Comparison of ENCODE assay signal across 10 mouse cellular contexts in genomic region chr10:99161987-99162582, GRCm38 (mm10). TPM values are rescaled to one million over a fixed set of nuclear protein-coding genes. Genes with fewer than 3 reads are reported as not detected.
DNase-seq lines count a peak whose midpoint lies in the region; ATAC-seq and TF ChIP-seq lines count a peak whose summit lies in the region.
"Had no signal": no experiment of that assay in that cellular context is flagged by ENCODE, and none has a peak within 500 bp of the region (broad histone marks: within the 10 kb centered on the region; RNA-seq: fewer than 3 reads in every experiment).

No protein-coding gene starts in this region.

- no peaks in the 10 kb centered on the region for H3K27me3 ChIP-seq in heart, embryonic 12.5 days (replicated peaks)
- H3K27me3 ChIP-seq in G1E (ENCODE audit: insufficient read depth, low read length): no peaks in the 10 kb centered on the region
- H3K27me3 ChIP-seq in embryonic facial prominence, embryonic 11.5 days (ENCODE audit: control insufficient read depth, insufficient read depth, low read length): no peaks in the 10 kb centered on the region
- no peaks in the 10 kb centered on the region for H3K27me3 ChIP-seq in limb, embryonic 11.5 days (ENCODE audit: control insufficient read depth, insufficient read depth, low read length)
- H3K27me3 ChIP-seq in small intestine, adult 2 months (ENCODE audit: control insufficient read depth, insufficient read depth, low read length): no peaks in the 10 kb centered on the region

- 0 out of 2 replicates have a peak, but pooled peaks cover 3% of the 10 kb centered on the region for H3K9me3 ChIP-seq in heart, embryonic 12.5 days (replicated peaks)
- H3K9me3 ChIP-seq in G1E (replicated peaks): no peaks in the 10 kb centered on the region
- no peaks in the 10 kb centered on the region for H3K9me3 ChIP-seq in embryonic facial prominence, embryonic 11.5 days (replicated peaks; ENCODE audit: control insufficient read depth, low read length)
- no peaks in the 10 kb centered on the region for H3K9me3 ChIP-seq in limb, embryonic 11.5 days (ENCODE audit: control insufficient read depth, low read length)

- WGBS in heart, embryonic 12.5 days: 41% methylated on average over 8 of the region's 8 CpGs
- 41% methylated on average over 8 of the region's 8 CpGs for WGBS in embryonic facial prominence, embryonic 11.5 days
- WGBS in limb, embryonic 11.5 days: 38% methylated on average over 8 of the region's 8 CpGs
- WGBS in small intestine, adult 2 months: 51% methylated on average over 8 of the region's 8 CpGs

- no peak overlapping the region for H3K27ac ChIP-seq in heart, embryonic 12.5 days (ENCODE audit: poor library complexity, severe bottlenecking)
- no peak overlapping the region for H3K27ac ChIP-seq in embryonic facial prominence, embryonic 11.5 days (replicated peaks; ENCODE audit: low read depth, low read length)
- no peak overlapping the region for H3K27ac ChIP-seq in limb, embryonic 11.5 days (replicated peaks; ENCODE audit: low read depth, low read length)
- H3K27ac ChIP-seq in small intestine, adult 2 months (ENCODE audit: insufficient read depth, low read depth, low read length): no peak overlapping the region

- H3K9ac ChIP-seq in heart, embryonic 12.5 days: no peak overlapping the region
- no peak overlapping the region for H3K9ac ChIP-seq in embryonic facial prominence, embryonic 11.5 days (replicated peaks; ENCODE audit: low read length)
- H3K9ac ChIP-seq in limb, embryonic 11.5 days (ENCODE audit: low read length): no peak overlapping the region

- no peak overlapping the region for H3K4me3 ChIP-seq in heart, embryonic 12.5 days
- H3K4me3 ChIP-seq in G1E (ENCODE audit: low read depth, low read length): no peak overlapping the region
- no peak overlapping the region for H3K4me3 ChIP-seq in embryonic facial prominence, embryonic 11.5 days (ENCODE audit: low read depth, low read length)
- no peak overlapping the region for H3K4me3 ChIP-seq in limb, embryonic 11.5 days (ENCODE audit: low read depth, low read length)
- H3K4me3 ChIP-seq in small intestine, adult 2 months (ENCODE audit: low read depth, low read length): no peak overlapping the region
- H3K4me3 ChIP-seq: erythroblast, embryonic 14.5 days had no signal

- no peak overlapping the region for H3K4me2 ChIP-seq in heart, embryonic 12.5 days
- H3K4me2 ChIP-seq in embryonic facial prominence, embryonic 11.5 days (ENCODE audit: low read depth, low read length): no peak overlapping the region
- no peak overlapping the region for H3K4me2 ChIP-seq in limb, embryonic 11.5 days (ENCODE audit: low read depth, severe bottlenecking)

- DNase-seq in heart, adult 8-10 months (ENCODE audit: low spot score): no peak
- DNase-seq in 416B (ENCODE audit: low read depth): peak; percentile 73
- DNase-seq in G1E (ENCODE audit: low spot score): peak; percentile 6
- peak; percentile 82 for DNase-seq in embryonic facial prominence, embryonic 11.5 days (ENCODE audit: low spot score)
- peak; percentile 58 for DNase-seq in limb, embryonic 11.5 days (ENCODE audit: low spot score)
- no peak for DNase-seq in gastrocnemius, postnatal 4 days (ENCODE audit: low spot score in 2 of 2)

- peak; percentile 22; the same call in 1 of the 2 replicates for ATAC-seq in heart, embryonic 12.5 days (ENCODE audit: insufficient number of reproducible peaks, low FRiP score)
- ATAC-seq in G1E (ENCODE audit: extremely low read depth, insufficient number of reproducible peaks, low FRiP score, poor library complexity, severe bottlenecking): no peak; the same call in 1 of the 2 replicates
- ATAC-seq in embryonic facial prominence, embryonic 11.5 days (replicated peaks; ENCODE audit: insufficient number of reproducible peaks, low FRiP score, low TSS enrichment, low read depth): 0 out of 2 replicates have a peak, but pooled peaks have one; percentile 31
- no peak for ATAC-seq in limb, embryonic 11.5 days (ENCODE audit: insufficient number of reproducible peaks, low FRiP score, low TSS enrichment, low read depth)

- peaks cover 4% of the 10 kb centered on the region; the same call in 1 of the 2 replicates for H3K36me3 ChIP-seq in heart, embryonic 12.5 days
- peaks cover 18% of the 10 kb centered on the region for H3K36me3 ChIP-seq in G1E (replicated peaks)
- H3K36me3 ChIP-seq in embryonic facial prominence, embryonic 11.5 days (replicated peaks; ENCODE audit: control insufficient read depth, insufficient read depth, low read depth, low read length): no peaks in the 10 kb centered on the region
- H3K36me3 ChIP-seq in limb, embryonic 11.5 days (ENCODE audit: control insufficient read depth, insufficient read depth, low read length): peaks cover 3% of the 10 kb centered on the region; the same call in 1 of the 2 replicates
- H3K36me3 ChIP-seq in small intestine, adult 2 months (ENCODE audit: control insufficient read depth, insufficient read depth, low read length): peaks cover 3% of the 10 kb centered on the region; the same call in 1 of the 2 replicates

- H3K4me1 ChIP-seq in heart, embryonic 12.5 days (replicated peaks): peaks cover 18% of the 10 kb centered on the region
- H3K4me1 ChIP-seq in G1E (ENCODE audit: insufficient read depth, low read depth, low read length): no peaks in the 10 kb centered on the region
- no peaks in the 10 kb centered on the region; the same call in 1 of the 2 replicates for H3K4me1 ChIP-seq in embryonic facial prominence, embryonic 11.5 days (ENCODE audit: control insufficient read depth, insufficient read depth, low read length)
- H3K4me1 ChIP-seq in limb, embryonic 11.5 days (ENCODE audit: control insufficient read depth, insufficient read depth, low read length): no peaks in the 10 kb centered on the region
- H3K4me1 ChIP-seq in small intestine, adult 2 months (ENCODE audit: control insufficient read depth, insufficient read depth, insufficient read length, low read length): peaks cover 4% of the 10 kb centered on the region

- TF ChIP-seq CTCF in G1E (IDR thresholded peaks at IDR 0.05; ENCODE audit: low read depth, low read length): peak; percentile 52
- TF ChIP-seq CTCF in small intestine, adult 2 months (IDR thresholded peaks at IDR 0.05; ENCODE audit: extremely low read depth, insufficient read length, insufficient replicate concordance, low read depth, low read length): peak; percentile 56; the same call in 1 of the 2 replicates

- TF ChIP-seq POLR2A in small intestine, adult 2 months (IDR thresholded peaks at IDR 0.05; ENCODE audit: low read depth, low read length): no peak

RNA-seq across cellular contexts. Expression of gene Phxr2, which starts 36.0 kb away (rescaled TPM):
- polyA plus RNA-seq in heart, embryonic 12.5 days (2016; fragmentation: Nextera tagmentation; extraction: Ambion mirVana): not detected in 2 replicates
- total RNA-seq in heart, adult 8-10 months (2022): not detected
- total RNA-seq in G1E (2014; fragmentation: Nextera tagmentation): not detected in 2 replicates
- not detected in 2 replicates for total RNA-seq in G1E (2017)
- not detected in 2 replicates for polyA plus RNA-seq in G1E (2012)
- polyA plus RNA-seq in embryonic facial prominence, embryonic 11.5 days (2014; fragmentation: Nextera tagmentation; extraction: Ambion mirVana): not detected in 2 replicates
- not detected in 2 replicates for polyA plus RNA-seq in limb, embryonic 11.5 days (2014; fragmentation: Nextera tagmentation; extraction: Ambion mirVana)
- polyA plus RNA-seq in small intestine, adult 2 months (2012; rRNA removed): not detected in 2 replicates
- not detected for total RNA-seq in gastrocnemius, postnatal 4 days (2021)
- polyA plus RNA-seq: erythroblast, embryonic 14.5 days; lung, embryonic 16.5 days had no signal

RNA-seq across cellular contexts. Expression of gene Galnt4, which starts 54.1 kb away (rescaled TPM):
- 8.4 and 8.6 TPM in 2 replicates for polyA plus RNA-seq in heart, embryonic 12.5 days (2016; fragmentation: Nextera tagmentation; extraction: Ambion mirVana)
- total RNA-seq in heart, adult 8-10 months (2022): 1 to 10 TPM; 2.5 to 2.9 (median 2.6) TPM
- total RNA-seq in G1E (2014; fragmentation: Nextera tagmentation) (4.2 and 4.6 TPM in 2 replicates), G1E (2017) (4.5 and 4.8 TPM in 2 replicates)
- polyA plus RNA-seq in G1E (2012): 0.76 and 1.1 TPM in 2 replicates
- 6.7 and 7.3 TPM in 2 replicates for polyA plus RNA-seq in embryonic facial prominence, embryonic 11.5 days (2014; fragmentation: Nextera tagmentation; extraction: Ambion mirVana)
- polyA plus RNA-seq in limb, embryonic 11.5 days (2014; fragmentation: Nextera tagmentation; extraction: Ambion mirVana): 5.8 and 8.0 TPM in 2 replicates
- 2.6 and 3.4 TPM in 2 replicates for polyA plus RNA-seq in small intestine, adult 2 months (2012; rRNA removed)
- total RNA-seq in gastrocnemius, postnatal 4 days (2021): 1 to 10 TPM; 9.1 TPM

RNA-seq across cellular contexts. Expression of gene Poc1b, which starts 55.2 kb away (rescaled TPM):
- 11.2 and 12.0 TPM in 2 replicates for polyA plus RNA-seq in heart, embryonic 12.5 days (2016; fragmentation: Nextera tagmentation; extraction: Ambion mirVana)
- 1 to 10 TPM; 5.8 to 8.1 (median 7.2) TPM for total RNA-seq in heart, adult 8-10 months (2022)
- 53.0 and 54.0 TPM in 2 replicates for total RNA-seq in G1E (2014; fragmentation: Nextera tagmentation)
- 3.0 and 5.6 TPM in 2 replicates for total RNA-seq in G1E (2017)
- 17.4 and 20.7 TPM in 2 replicates for polyA plus RNA-seq in G1E (2012)
- polyA plus RNA-seq in embryonic facial prominence, embryonic 11.5 days (2014; fragmentation: Nextera tagmentation; extraction: Ambion mirVana): 40.0 and 42.0 TPM in 2 replicates
- polyA plus RNA-seq in limb, embryonic 11.5 days (2014; fragmentation: Nextera tagmentation; extraction: Ambion mirVana): 48.3 and 48.4 TPM in 2 replicates
- 3.6 and 5.5 TPM in 2 replicates for polyA plus RNA-seq in small intestine, adult 2 months (2012; rRNA removed)
- total RNA-seq in gastrocnemius, postnatal 4 days (2021): 10 to 100 TPM in 1 of 2 experiments, 1 to 10 TPM in 1; 8.1 to 10.4 TPM

Comparison
In these comparisons a context has a peak if more than half of its experiments do, and no peak if none do; other contexts are left out.
1. ATAC-seq: peak in heart, embryonic 12.5 days (single experiment) and embryonic facial prominence, embryonic 11.5 days (single experiment); none in G1E (single experiment) and limb, embryonic 11.5 days (single experiment).
2. DNase-seq: peak in 416B (single experiment), G1E (single experiment), embryonic facial prominence, embryonic 11.5 days (single experiment) and limb, embryonic 11.5 days (single experiment); none in heart, adult 8-10 months (single experiment) and gastrocnemius, postnatal 4 days (0 of 2).